Mouse (Mus musculus) embryonic facial prominence, embryonic 14.5 days (tissue): ENCODE results near the gene Dicer1. TPM values are rescaled to one million over a fixed set of nuclear protein-coding genes. Genes with fewer than 3 reads are reported as not detected.

Experiments used
- ATAC-seq: fragments of 200-750 bp; cut with Nextera tagmentation; 2 replicates; pipeline ENCODE4 v1.8.0; 2017; ENCODE audit warnings: low read depth, moderate number of reproducible peaks, moderate TSS enrichment
- DNase-seq: peaks from one replicate; pipeline ENCODE4 v3.0.0-alpha.2; 2015; ENCODE audit warnings: low spot score
- H3K27ac ChIP-seq: fragments of 300-500 bp; sonication (generic); replicated peaks from 2 replicates; pipeline ENCODE4 v1.5.1; 2014; ENCODE audit warnings: low read depth, mild to moderate bottlenecking, low read length, moderate library complexity
- H3K27me3 ChIP-seq: fragments of 300-500 bp; sonication (generic); replicated peaks from 2 replicates; pipeline ENCODE4 v1.6.1; 2014; ENCODE audit warnings: low read length; ENCODE audit not compliant: control insufficient read depth, insufficient read depth
- H3K36me3 ChIP-seq: fragments of 300-500 bp; sonication (generic); 2 replicates; pipeline ENCODE4 v1.6.1; 2014; ENCODE audit warnings: low read length, mixed read lengths; ENCODE audit not compliant: control insufficient read depth, insufficient read depth
- H3K4me1 ChIP-seq: fragments of 300-500 bp; sonication (generic); 2 replicates; pipeline ENCODE4 v1.6.1; 2014; ENCODE audit warnings: antibody characterized with exemption, low read length; ENCODE audit not compliant: control insufficient read depth, insufficient read depth
- H3K4me2 ChIP-seq: fragments of 300-500 bp; sonication (generic); 2 replicates; pipeline ENCODE4 v1.6.1; 2014; ENCODE audit warnings: low read depth, mild to moderate bottlenecking, low read length, moderate library complexity, mixed read lengths
- H3K4me3 ChIP-seq: fragments of 300-500 bp; sonication (generic); 2 replicates; pipeline ENCODE4 v1.5.1; 2014; ENCODE audit warnings: low read depth, mild to moderate bottlenecking, low read length
- H3K9ac ChIP-seq: fragments of 300-500 bp; sonication (generic); 2 replicates; pipeline ENCODE4 v1.6.1; 2014; ENCODE audit warnings: low read depth, mild to moderate bottlenecking, low read length, moderate library complexity, mixed read lengths
- H3K9me3 ChIP-seq: fragments of 300-500 bp; sonication (generic); 2 replicates; pipeline ENCODE4 v1.6.1; 2016; ENCODE audit warnings: low read length; ENCODE audit not compliant: control insufficient read depth
- WGBS: fragments of 180-500 bp; shearing (Covaris S2); extraction: QIAGEN DNeasy Blood & Tissue Kit; methylation state at CpG from one replicate; pipeline ENCODE4 v1.1.7; 2014; 5-methylcytosine and 5-hydroxymethylcytosine counted together
- polyA plus RNA-seq: library from polyadenylated mRNA; unstranded; fragments of >200 nt; fragmentation: Nextera tagmentation; extraction: Ambion mirVana; gene quantifications from 2 replicates; pipeline ENCODE4 v1.2.1, GENCODE M21; 2014

Dicer1 gene
- polyA plus RNA-seq, 1 experiment from 2014 or later: 19.5 TPM

DNA sequence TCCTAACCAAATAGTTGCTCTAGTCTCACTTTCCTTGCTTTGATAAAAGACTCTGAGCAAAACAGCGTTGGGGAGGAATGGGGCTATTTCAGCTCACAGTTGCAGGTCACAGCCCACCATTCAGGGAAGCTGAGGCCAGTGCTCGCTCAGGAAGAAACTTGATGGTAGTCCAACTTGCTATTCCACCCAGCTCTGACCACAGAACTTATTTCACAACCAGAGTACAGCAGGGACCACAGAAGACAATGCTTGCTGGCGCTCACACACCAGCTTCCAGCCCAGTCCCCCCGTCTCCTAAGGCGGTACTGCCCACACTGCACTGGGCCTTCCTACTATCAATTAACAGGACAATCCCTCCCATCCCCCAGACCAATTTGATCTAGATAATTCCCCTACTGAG, 36.3 kb downstream of the Dicer1 start:
- no peak overlapping the region for H3K9ac ChIP-seq
- DNase-seq (no peak), ATAC-seq (no peak)
- H3K4me2 ChIP-seq: no peak overlapping the region
- H3K4me3 ChIP-seq: no peak overlapping the region
- 96% methylated on average over 5 of the region's 5 CpGs for WGBS
- H3K36me3 ChIP-seq: peaks cover 74% of the 10 kb centered on the region
- no peaks in the 10 kb centered on the region for H3K9me3 ChIP-seq
- no peak overlapping the region for H3K27ac ChIP-seq
- no peaks in the 10 kb centered on the region for H3K4me1 ChIP-seq
- no peaks in the 10 kb centered on the region for H3K27me3 ChIP-seq

DNA sequence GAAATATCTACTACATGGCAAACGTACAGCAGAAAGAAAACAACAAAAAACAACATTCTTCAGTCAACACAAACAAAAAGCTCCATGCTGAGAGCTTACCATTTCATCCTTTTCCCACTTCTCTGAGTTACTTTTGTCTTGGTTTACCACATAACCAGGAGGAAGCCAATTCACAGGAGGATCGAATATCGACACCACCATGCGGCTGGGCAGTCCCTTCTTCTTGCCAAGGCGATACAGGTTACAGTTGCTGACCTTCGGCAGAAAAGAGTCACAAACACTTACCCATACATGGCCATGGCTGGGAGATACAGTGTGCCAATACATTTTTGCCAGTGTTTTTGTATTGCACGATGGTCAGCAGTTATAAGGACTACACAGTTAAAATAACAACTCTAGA, 51.5 kb downstream of the Dicer1 start:
- no peak overlapping the region for H3K4me3 ChIP-seq
- peaks cover 81% of the 10 kb centered on the region for H3K36me3 ChIP-seq
- H3K27ac ChIP-seq: no peak overlapping the region; the same call in 1 of the 2 replicates
- no peak overlapping the region for H3K4me2 ChIP-seq
- DNase-seq (no peak), ATAC-seq (no peak)
- 40% methylated on average over 7 of the region's 7 CpGs for WGBS
- no peak overlapping the region for H3K9ac ChIP-seq
- H3K9me3 ChIP-seq: no peaks in the 10 kb centered on the region
- no peaks in the 10 kb centered on the region for H3K27me3 ChIP-seq
- peaks cover 20% of the 10 kb centered on the region; the same call in 1 of the 2 replicates for H3K4me1 ChIP-seq

DNA sequence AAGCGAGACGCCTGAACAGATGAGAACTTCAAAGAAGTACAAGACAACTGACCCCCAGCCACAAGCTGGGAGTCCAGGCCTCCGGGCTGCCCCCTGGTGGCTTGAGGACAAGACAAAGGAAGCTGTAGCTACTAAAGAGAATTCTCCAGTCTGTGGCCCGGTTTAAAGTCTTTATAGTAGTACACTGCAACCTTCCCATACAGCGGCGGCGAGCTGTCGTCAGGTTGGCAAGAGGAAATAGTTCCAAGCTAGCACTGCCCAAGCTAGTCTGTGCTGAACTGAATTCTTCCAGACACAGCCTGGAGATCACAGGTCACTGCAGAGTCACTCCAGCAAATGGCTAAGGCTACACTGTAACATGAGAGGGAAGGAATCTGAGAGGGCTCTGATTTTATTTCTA, 52.0 kb downstream of the Dicer1 start:
- H3K27ac ChIP-seq: no peak overlapping the region; the same call in 1 of the 2 replicates
- H3K27me3 ChIP-seq: no peaks in the 10 kb centered on the region
- no peak overlapping the region for H3K4me3 ChIP-seq
- H3K9me3 ChIP-seq: no peaks in the 10 kb centered on the region
- 27% methylated on average over 8 of the region's 8 CpGs for WGBS
- DNase-seq (peak; percentile 83), ATAC-seq (peak; percentile 62)
- peaks cover 82% of the 10 kb centered on the region for H3K36me3 ChIP-seq
- no peak overlapping the region for H3K4me2 ChIP-seq
- H3K4me1 ChIP-seq: peaks cover 20% of the 10 kb centered on the region; the same call in 1 of the 2 replicates
- no peak overlapping the region for H3K9ac ChIP-seq

DNA sequence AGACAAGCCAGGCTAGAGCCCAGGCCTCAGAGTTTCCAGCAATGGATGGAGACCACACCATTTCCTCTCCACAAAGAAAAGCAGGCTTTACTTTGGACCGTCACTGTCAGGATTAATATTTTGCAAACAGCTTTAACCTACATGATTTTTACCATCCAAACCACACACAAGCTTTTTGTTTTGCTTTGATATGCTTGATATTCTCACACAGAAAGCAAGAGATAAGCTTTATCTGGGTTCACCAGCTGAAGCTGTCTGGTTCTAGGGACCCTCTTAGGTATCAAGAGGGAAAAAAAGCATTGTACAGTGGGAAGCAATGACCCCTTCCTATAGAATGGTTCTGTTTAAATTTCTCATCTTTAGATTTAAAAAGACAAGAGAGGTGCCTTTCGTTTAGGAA, 56.2 kb downstream of the Dicer1 start:
- Histone ChIP-seq H3K36me3 (peaks cover 74% of the 10 kb centered on the region), H3K27me3 (no peaks in the 10 kb centered on the region), H3K9me3 (no peaks in the 10 kb centered on the region), H3K9ac (no peak overlapping the region), H3K27ac (no peak overlapping the region), H3K4me3 (no peak overlapping the region), H3K4me1 (peaks cover 20% of the 10 kb centered on the region; the same call in 1 of the 2 replicates), H3K4me2 (no peak overlapping the region)
- ATAC-seq (no peak), DNase-seq (no peak)
- 78% methylated on average over 2 of the region's 2 CpGs for WGBS

DNA sequence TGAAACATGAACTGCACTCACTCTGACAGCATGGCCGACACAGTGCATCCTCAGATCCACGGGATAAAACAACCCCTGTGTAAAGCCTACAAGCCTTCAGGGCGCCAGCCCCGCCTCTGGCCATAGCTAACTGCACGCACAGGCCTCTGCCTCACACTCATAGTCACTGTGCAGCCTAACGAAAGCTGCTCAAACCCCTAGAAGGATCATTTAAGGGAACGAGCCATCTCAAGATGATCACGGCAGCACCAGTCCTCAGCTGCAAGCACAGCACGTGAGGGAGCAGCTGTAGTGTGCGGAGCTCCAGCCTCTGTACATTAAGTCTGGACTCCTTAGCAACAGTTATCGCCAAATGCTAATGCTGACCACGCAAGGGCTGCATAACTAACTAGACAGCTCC, 58.9 kb downstream of the Dicer1 start:
- Histone ChIP-seq H3K27me3 (no peaks in the 10 kb centered on the region), H3K27ac (no peak overlapping the region), H3K4me3 (no peak overlapping the region), H3K4me2 (no peak overlapping the region), H3K9me3 (no peaks in the 10 kb centered on the region), H3K4me1 (0 out of 2 replicates have a peak, but pooled peaks cover 9% of the 10 kb centered on the region), H3K9ac (no peak overlapping the region), H3K36me3 (peaks cover 78% of the 10 kb centered on the region)
- ATAC-seq: no peak
- DNase-seq: no peak
- WGBS: 62% methylated on average over 12 of the region's 12 CpGs

DNA sequence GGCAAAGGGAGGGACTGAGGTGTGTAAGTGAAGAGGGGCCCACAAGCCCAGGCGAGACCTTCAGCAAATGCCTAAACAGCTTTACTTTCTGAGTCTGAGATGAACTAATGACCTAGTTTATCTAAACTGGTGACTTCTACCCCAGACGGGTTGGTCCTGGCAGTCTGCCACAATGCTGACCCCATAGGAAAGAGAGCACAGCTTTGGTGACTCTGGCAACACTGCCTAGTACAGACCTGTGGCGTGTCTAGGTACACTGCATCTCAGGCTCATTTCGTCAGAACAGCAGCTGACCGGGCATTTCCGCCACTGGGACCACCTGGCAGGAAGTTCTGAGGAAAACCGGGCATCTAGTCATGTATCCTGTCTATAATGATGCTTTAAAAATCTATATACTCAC, 61.3 kb downstream of the Dicer1 start:
- H3K4me2 ChIP-seq: no peak overlapping the region
- H3K36me3 ChIP-seq: peaks cover 71% of the 10 kb centered on the region
- 76% methylated on average over 7 of the region's 7 CpGs for WGBS

DNA sequence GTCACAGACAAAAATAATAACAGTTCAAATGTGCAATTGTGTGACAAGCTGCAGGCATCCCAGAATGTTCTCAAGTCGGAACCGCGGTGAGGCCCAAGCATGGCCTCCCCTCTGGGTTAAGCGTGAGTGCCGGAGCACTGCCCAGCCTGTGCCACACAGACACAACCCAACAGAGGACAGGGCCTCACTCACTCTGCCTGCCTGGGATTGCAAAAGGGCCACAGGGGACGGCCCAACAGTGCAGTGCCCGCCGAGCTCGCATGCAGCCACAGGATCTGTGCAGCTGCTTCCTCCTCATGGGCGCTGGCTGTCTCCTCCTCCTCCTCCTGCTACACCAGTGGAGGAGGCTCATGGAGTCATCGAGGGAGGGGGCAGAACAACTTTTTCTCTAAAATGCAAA, 62.9 kb downstream of the Dicer1 start:
- no peak overlapping the region for H3K9ac ChIP-seq
- no peaks in the 10 kb centered on the region for H3K9me3 ChIP-seq
- H3K36me3 ChIP-seq: peaks cover 57% of the 10 kb centered on the region
- no peaks in the 10 kb centered on the region for H3K27me3 ChIP-seq
- H3K4me1 ChIP-seq: no peaks in the 10 kb centered on the region
- ATAC-seq (no peak), DNase-seq (no peak)
- no peak overlapping the region for H3K4me3 ChIP-seq
- H3K4me2 ChIP-seq: no peak overlapping the region
- WGBS: 73% methylated on average over 11 of the region's 11 CpGs
- H3K27ac ChIP-seq: no peak overlapping the region

More for the DNA sequence above, 61.3 kb downstream of the Dicer1 start:
- Histone ChIP-seq H3K4me1 (no peaks in the 10 kb centered on the region), H3K9ac (no peak overlapping the region), H3K4me3 (no peak overlapping the region), H3K9me3 (no peaks in the 10 kb centered on the region), H3K27me3 (no peaks in the 10 kb centered on the region), H3K27ac (no peak overlapping the region)
- 0 out of 2 replicates have a peak, but pooled peaks have one; percentile 23 for ATAC-seq
- DNase-seq: no peak

DNA sequence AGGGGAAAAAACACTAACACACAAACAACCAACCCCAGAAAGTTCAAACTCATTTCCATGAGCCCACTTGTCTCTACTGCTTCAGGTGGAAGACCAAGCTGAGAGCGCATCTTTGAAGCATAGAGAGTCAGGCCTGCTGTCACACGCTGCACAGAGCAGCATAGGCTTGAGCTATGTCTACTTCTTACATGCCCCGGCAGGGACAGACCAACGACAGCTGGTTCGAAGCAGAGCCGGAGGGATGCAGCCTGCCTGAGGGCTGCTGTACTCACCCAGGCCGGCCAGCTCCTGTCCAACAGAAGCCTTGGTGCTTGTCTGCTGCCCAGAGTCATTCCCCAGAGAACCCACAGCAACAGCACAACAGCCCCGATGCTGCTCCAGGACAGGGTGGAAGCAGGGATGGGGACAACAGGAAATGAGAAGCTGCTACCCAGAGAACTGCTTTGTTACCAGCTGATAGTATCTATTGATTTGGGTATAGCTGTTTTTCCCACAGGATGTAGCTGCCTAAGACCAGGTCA, 67.3 kb downstream of the Dicer1 start:
- Histone ChIP-seq H3K4me2 (no peak overlapping the region), H3K27ac (no peak overlapping the region), H3K36me3 (peaks cover 24% of the 10 kb centered on the region), H3K4me1 (no peaks in the 10 kb centered on the region), H3K27me3 (no peaks in the 10 kb centered on the region), H3K9ac (no peak overlapping the region), H3K4me3 (no peak overlapping the region), H3K9me3 (no peaks in the 10 kb centered on the region; the same call in 1 of the 2 replicates)
- DNase-seq (no peak), ATAC-seq (0 out of 2 replicates have a peak, but pooled peaks have one; percentile 24)
- WGBS: 45% methylated on average over 8 of the region's 8 CpGs

DNA sequence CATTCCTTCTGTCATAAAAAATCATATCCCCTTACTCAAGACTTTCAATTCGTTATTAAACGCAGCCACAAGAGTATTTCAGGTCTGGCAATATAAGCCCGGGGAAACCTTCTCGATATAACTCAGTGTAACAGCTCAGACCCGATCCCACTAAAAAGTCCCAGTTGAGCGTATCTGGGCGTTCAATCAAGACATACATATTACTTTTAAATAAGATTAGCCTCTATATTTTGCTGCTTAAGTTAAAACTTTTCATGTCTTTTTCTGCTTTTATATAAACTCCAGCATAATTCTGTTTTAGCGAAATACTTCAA, 72.0 kb downstream of the Dicer1 start:
- Histone ChIP-seq H3K4me1 (peaks cover 8% of the 10 kb centered on the region; the same call in 1 of the 2 replicates), H3K4me3 (no peak overlapping the region), H3K9me3 (no peaks in the 10 kb centered on the region; the same call in 1 of the 2 replicates), H3K36me3 (no peaks in the 10 kb centered on the region), H3K4me2 (peak overlapping the region; percentile 36), H3K9ac (no peak overlapping the region), H3K27ac (no peak overlapping the region), H3K27me3 (no peaks in the 10 kb centered on the region)
- DNase-seq (no peak), ATAC-seq (no peak)
- WGBS: 35% methylated on average over 8 of the region's 8 CpGs
